Mouse (Mus musculus) gastrocnemius, postnatal 36 days (tissue): ENCODE results near the gene 1810046K07Rik. TPM values are rescaled to one million over a fixed set of nuclear protein-coding genes. Genes with fewer than 3 reads are reported as not detected.

Experiments used
- DNase-seq, 2 experiments: peaks; one replicate each; pipeline ENCODE4 v3.0.0; 2022
- intact Hi-C: fragments of 180-260 bp; cut with DNase I; formaldehyde crosslinking; loops from one replicate; pipeline ENCODE4 v1.15.1; 2025
- long read RNA-seq, 2 experiments: library from polyadenylated mRNA; stranded (forward); transcript quantifications; one replicate each; pipeline ENCODE4 v2.0.0; 2021
- total RNA-seq, 2 experiments: library from RNA; stranded (reverse); gene quantifications; 2 replicates each; pipeline ENCODE4 v1.2.3; 2021

1810046K07Rik gene
- not detected for total RNA-seq
- long read RNA-seq, experiment 1 = 0 reads
- long read RNA-seq, experiment 2 = 0 reads

- intact Hi-C loops = no loop called here
- no peak for DNase-seq
Observed at GRCm38 (mm10) chr9:51328731-51329130, at the start of gene 1810046K07Rik. TSS of gene 1810046K07Rik (minus strand) at chr9:51328917.

- no peak for DNase-seq
- intact Hi-C loops = no loop called here
Observed at GRCm38 (mm10) chr9:51369560-51369959, 40.8 kb upstream of the 1810046K07Rik start.

- DNase-seq = no peak
- intact Hi-C loops = no loop called here
Observed at GRCm38 (mm10) chr9:51367124-51367523, 38.4 kb upstream of the 1810046K07Rik start.

- no peak for DNase-seq
- intact Hi-C loops = no loop called here
Observed at GRCm38 (mm10) chr9:51364059-51364458, 35.3 kb upstream of the 1810046K07Rik start.

GRCm38 (mm10) chr9:51353511-51353910 lies 24.8 kb upstream of the 1810046K07Rik start:
- DNase-seq = no peak
- intact Hi-C loops = no loop called here

DNA sequence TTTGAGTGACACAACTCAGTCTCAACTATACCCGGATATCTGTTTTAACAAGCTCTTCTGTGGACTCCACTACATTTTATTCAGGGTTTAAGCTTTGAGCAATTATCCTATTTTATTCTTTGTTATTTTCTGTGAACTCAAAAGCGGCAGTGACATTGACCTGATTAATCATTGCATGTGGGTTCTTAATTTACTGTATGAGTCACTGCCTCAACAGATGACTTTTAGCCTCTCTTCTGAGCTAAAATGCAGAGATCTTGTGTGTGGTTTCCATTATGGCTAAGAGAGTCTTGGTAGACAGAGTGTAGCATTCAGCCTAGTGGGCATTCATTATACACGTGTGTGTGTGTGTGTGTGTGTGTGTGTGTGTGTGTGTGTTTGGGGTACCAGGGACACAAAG lies 24.2 kb upstream of the 1810046K07Rik start:
- intact Hi-C loops = no loop called here

GRCm38 (mm10) chr9:51349422-51349821 lies 20.7 kb upstream of the 1810046K07Rik start:
- intact Hi-C loops = no loop called here
- DNase-seq = peak in 1 of 2 experiments; percentile 8

More for the DNA sequence above, 24.2 kb upstream of the 1810046K07Rik start:
- no peak for DNase-seq

GRCm38 (mm10) chr9:51345768-51346167 lies 17.1 kb upstream of the 1810046K07Rik start:
- no peak for DNase-seq
- intact Hi-C loops = no loop called here

GRCm38 (mm10) chr9:51335294-51336010 lies 6.7 kb upstream of the 1810046K07Rik start:
- peak; percentile 74 to 77 for DNase-seq
- intact Hi-C loops = loop anchor here (1.0 to 10.0 kb wide), 3 partner anchors 432 to 759 kb away; partner anchors contain the start of gene Arhgap20

- DNase-seq = no peak
- intact Hi-C loops = loop anchor here (10.0 kb wide), 1 partner anchor 763 kb away; no protein-coding TSS in a partner anchor
Observed at GRCm38 (mm10) chr9:51331449-51332238, 2.9 kb upstream of the 1810046K07Rik start.

GRCm38 (mm10) chr9:51327555-51327903 lies 1.2 kb downstream of the 1810046K07Rik start:
- DNase-seq = no peak
- intact Hi-C loops = no loop called here

DNA sequence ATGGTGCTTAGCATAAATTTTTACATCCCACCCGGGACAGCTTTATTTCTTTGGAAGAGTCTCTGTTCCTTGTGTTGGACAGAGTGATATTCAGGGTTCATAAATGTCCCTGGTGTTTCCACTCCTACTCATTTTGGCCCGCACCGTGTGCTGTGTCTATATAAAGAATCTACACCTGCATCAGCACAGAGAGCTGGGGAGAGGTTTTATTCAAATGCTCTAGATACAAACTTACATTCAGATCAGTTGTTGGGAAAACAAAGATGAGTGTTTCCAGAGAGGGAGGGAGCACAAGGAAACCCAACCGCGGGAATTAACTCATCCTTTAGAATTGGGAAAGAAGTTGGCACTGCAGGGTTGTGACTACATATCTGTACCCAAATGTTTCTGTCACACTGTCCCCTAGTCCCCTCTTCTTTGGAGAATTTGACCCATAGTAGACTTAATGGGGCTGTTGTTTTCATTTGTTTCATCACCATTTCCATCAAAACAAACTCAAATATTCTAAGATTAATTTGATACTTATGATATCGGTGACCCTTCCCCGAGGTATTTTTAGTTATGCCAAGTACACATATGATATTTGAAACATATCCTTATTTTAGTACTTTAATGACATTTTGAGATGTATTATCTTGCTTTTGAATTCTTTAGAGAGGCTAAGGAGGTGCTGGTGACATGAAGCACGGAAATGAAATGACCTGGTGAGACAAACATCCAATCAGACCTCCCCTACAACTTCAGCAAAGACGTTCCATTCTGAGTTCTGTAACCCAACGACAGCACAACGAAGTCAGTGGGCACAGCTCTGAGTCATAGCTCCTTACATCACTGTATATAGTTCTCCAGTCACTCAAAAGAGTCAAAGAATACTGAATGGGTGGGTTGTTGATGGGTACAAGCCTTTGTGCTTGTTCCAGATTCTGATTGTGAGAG lies 1.8 kb downstream of the 1810046K07Rik start:
- DNase-seq = no peak
- intact Hi-C loops = no loop called here

DNA sequence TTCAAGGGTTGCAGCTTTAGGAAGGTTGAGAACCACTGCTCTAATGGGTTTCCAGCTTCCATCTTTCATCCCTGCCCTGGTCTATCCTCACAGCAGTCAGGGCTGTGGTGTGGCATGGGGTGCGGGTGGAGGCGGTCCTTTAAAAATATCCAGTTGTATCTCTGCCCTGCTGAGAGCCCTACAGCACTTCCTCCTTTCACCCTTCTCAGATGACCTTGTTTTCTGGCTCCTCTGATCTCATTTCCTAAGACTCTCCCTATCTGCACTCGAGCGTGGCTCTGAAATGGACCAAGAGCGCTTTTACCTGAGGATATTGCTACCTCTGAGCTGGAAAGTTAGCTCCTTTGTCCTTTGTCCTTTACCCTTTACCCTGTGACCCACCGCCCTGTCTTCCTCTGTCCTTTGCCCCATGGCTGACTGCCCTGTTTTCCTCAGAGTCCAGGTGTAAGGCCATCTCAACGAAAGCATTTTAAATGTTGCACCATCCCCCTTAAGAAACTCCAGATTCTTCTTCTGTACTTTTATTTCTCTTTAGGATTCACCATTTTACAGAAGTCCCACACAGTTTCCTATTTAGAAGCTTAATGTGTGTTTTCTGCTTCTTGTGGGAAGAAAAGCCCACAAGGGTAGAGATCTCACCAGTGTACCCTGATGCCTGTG lies 4.2 kb downstream of the 1810046K07Rik start:
- intact Hi-C loops = no loop called here

DNA sequence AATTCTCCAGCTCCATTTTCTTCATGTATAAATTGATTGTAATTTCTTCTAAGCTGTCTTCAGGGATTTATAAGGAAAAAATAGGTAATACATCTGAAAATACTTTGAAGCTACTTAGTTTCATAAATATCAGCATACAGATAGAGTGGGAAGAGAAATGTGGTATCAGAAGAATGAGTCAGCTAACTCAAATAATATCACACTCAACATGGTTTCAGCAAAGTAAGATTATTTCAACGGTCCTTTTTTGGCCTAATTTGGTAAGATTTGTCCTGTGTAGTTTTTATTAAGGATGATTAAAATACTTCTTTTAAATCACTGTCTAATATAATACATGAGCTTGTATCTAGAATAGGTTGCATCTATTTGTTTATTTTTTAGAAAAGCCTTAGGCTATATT lies 8.6 kb downstream of the 1810046K07Rik start:
- intact Hi-C loops = no loop called here
- DNase-seq = no peak

More for the DNA sequence above, 4.2 kb downstream of the 1810046K07Rik start:
- no peak for DNase-seq

- intact Hi-C loops = no loop called here
- no peak for DNase-seq
Observed at GRCm38 (mm10) chr9:51318246-51318645, 10.5 kb downstream of the 1810046K07Rik start.

- intact Hi-C loops = no loop called here
- no peak for DNase-seq
Observed at GRCm38 (mm10) chr9:51317322-51317721, 11.4 kb downstream of the 1810046K07Rik start.

DNA sequence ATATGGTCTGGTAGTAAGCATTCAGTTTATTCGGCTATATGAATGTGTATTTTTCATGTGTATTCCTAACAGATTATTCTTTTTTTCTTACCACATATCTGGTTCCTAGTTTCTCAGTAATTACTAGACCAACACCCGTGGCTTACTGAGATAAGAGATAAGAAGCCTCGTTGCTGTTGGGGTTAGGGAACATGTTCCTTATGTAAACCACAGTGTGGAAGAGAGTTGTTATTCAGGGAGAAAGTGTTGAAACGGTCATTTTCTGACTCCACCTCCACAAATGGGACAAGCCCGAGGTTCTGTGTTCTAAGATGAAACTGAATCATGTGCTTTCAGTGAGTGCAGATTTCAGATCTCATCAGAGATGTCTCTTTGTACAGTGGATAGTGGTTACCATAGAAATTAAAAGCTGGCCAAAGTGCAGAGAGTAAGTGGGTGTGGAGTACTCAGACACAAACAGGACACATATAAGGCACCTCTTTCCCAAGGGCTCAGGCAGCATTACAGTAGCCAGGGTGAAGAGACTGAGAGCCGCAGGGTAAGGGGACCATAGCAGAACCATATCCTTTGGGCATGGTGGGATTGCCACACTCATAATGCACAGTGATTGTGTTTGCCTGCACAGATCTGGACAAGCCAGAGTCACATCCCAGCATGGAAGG lies 13.2 kb downstream of the 1810046K07Rik start:
- intact Hi-C loops = no loop called here
- no peak for DNase-seq

- DNase-seq = no peak
- intact Hi-C loops = no loop called here
Observed at GRCm38 (mm10) chr9:51312554-51313317, 16.0 kb downstream of the 1810046K07Rik start.

DNA sequence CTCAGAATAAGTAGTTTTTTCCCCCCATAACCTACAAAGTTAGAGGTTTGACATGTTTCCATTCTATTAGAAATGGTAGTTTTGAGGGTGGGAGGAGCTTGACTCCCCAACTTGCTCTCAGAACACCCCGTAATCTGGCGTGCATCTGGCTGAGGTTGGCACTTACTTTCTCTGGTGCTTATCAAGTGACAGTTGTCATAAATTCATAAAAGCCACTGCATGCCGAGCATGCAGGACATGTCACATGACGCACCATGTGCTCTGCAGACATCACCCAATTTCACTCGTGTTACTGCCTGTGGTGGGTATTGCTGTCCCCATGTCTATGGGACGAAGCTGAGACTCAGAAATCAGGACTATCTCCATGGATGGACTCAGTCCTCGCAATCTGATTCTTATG lies 18.2 kb downstream of the 1810046K07Rik start:
- DNase-seq = no peak
- intact Hi-C loops = no loop called here
